Mouse (Mus musculus) midbrain, postnatal 0 days (tissue): ENCODE measurements around the gene Ap4b1. TPM values are rescaled to one million over a fixed set of nuclear protein-coding genes. Genes with fewer than 3 reads are reported as not detected.

Experiments
- ATAC-seq: fragments of 200-750 bp; cut with Nextera tagmentation; 2 replicates; pipeline ENCODE4 v1.8.0; 2017; ENCODE audit warnings: moderate number of reproducible peaks, mild to moderate bottlenecking, moderate TSS enrichment, moderate library complexity; ENCODE audit not compliant: low FRiP score
- DNase-seq: peaks from one replicate; pipeline ENCODE4 v3.0.0-alpha.2; 2015; ENCODE audit warnings: low spot score
- H3K27ac ChIP-seq: fragments of 300-500 bp; sonication (generic); 2 replicates; pipeline ENCODE4 v1.5.1; 2014; ENCODE audit warnings: low read depth, mild to moderate bottlenecking, low read length, mixed read lengths
- H3K27me3 ChIP-seq: fragments of 300-500 bp; sonication (generic); 2 replicates; pipeline ENCODE4 v1.6.1; 2014; ENCODE audit warnings: low read length, control low read depth, mixed read lengths; ENCODE audit not compliant: insufficient read depth
- H3K36me3 ChIP-seq: fragments of 300-500 bp; sonication (generic); 2 replicates; pipeline ENCODE4 v1.6.1; 2014; ENCODE audit warnings: low read length, control low read depth, mixed read lengths; ENCODE audit not compliant: insufficient read depth
- H3K4me1 ChIP-seq: fragments of 300-500 bp; sonication (generic); 2 replicates; pipeline ENCODE4 v1.6.1; 2014; ENCODE audit warnings: mild to moderate bottlenecking, control low read depth, antibody characterized with exemption, low read length, mixed read lengths; ENCODE audit not compliant: insufficient read depth
- H3K4me2 ChIP-seq: fragments of 300-500 bp; sonication (generic); 2 replicates; pipeline ENCODE4 v1.6.1; 2014; ENCODE audit warnings: low read depth, mild to moderate bottlenecking, low read length, mixed read lengths; ENCODE audit not compliant: poor library complexity, severe bottlenecking
- H3K4me3 ChIP-seq: fragments of 300-500 bp; sonication (generic); 2 replicates; pipeline ENCODE4 v1.5.1; 2014; ENCODE audit warnings: low read depth, mild to moderate bottlenecking, low read length, moderate library complexity
- H3K9ac ChIP-seq: fragments of 300-500 bp; sonication (generic); replicated peaks from 2 replicates; pipeline ENCODE4 v1.6.1; 2014; ENCODE audit warnings: mild to moderate bottlenecking, low read length, moderate library complexity, mixed read lengths; ENCODE audit not compliant: poor library complexity, severe bottlenecking
- H3K9me3 ChIP-seq: fragments of 300-500 bp; sonication (generic); 2 replicates; pipeline ENCODE4 v1.6.1; 2016; ENCODE audit warnings: low read length, control low read depth
- CTCF ChIP-seq: IDR thresholded peaks from 2 replicates; pipeline ENCODE4 v1.5.1; 2016; ENCODE audit warnings: antibody characterized with exemption, mild to moderate bottlenecking
- WGBS: fragments of 180-500 bp; shearing (Covaris S2); extraction: QIAGEN DNeasy Blood & Tissue Kit; methylation state at CpG from one replicate; pipeline ENCODE4 v1.1.7; 2014; 5-methylcytosine and 5-hydroxymethylcytosine counted together
- polyA plus RNA-seq: library from polyadenylated mRNA; unstranded; fragments of >200 nt; fragmentation: Nextera tagmentation; extraction: Ambion mirVana; gene quantifications from 2 replicates; pipeline ENCODE4 v1.2.1, GENCODE M21; 2015
- total RNA-seq: library from RNA; depleted of rRNA; stranded (reverse); fragments of >200 nt; gene quantifications from 2 replicates; pipeline ENCODE4 v1.2.3, GENCODE M21; 2014; rRNA removed

Gene Ap4b1
- total RNA-seq (27.9 and 28.2 TPM in 2 replicates), polyA plus RNA-seq (16.2 and 18.2 TPM in 2 replicates)

GRCm38 (mm10) chr3:103808891-103809798 lies at the start of gene Ap4b1, which contains the start of the genes Dclre1b and Gm43064:
Gene Ap4b1 (plus strand): TSS chr3:103809520.
Gene Dclre1b (minus strand): TSS chr3:103809444.
Gene Gm43064 (plus strand): TSS chr3:103809573.
- no peaks in the 10 kb centered on the region for H3K9me3 ChIP-seq
- no peaks in the 10 kb centered on the region for H3K27me3 ChIP-seq
- peak; percentile 98 for ATAC-seq
- TF ChIP-seq CTCF: no peak; the same call in 1 of the 2 replicates
- WGBS: under 1% methylated on average over 63 of the region's 70 CpGs
- peak; percentile 96 for DNase-seq
- H3K27ac ChIP-seq: peak within 1 kb of the TSS; percentile 90
- H3K4me2 ChIP-seq: peak within 1 kb of the TSS; percentile 79
- peak within 1 kb of the TSS; percentile 80 for H3K9ac ChIP-seq
- H3K36me3 ChIP-seq: peaks cover 8% of the 10 kb centered on the region; the same call in 1 of the 2 replicates
- H3K4me1 ChIP-seq: no peaks in the 10 kb centered on the region; the same call in 1 of the 2 replicates
- H3K4me3 ChIP-seq: peak within 1 kb of the TSS; percentile 60

- Histone ChIP-seq H3K4me2 (no peak overlapping the region), H3K4me1 (no peaks in the 10 kb centered on the region), H3K36me3 (peaks cover 19% of the 10 kb centered on the region), H3K27ac (no peak overlapping the region), H3K9ac (no peak overlapping the region), H3K9me3 (no peaks in the 10 kb centered on the region), H3K27me3 (no peaks in the 10 kb centered on the region), H3K4me3 (no peak overlapping the region)
- 57% methylated on average over 3 of the region's 3 CpGs for WGBS
- DNase-seq: no peak
- TF ChIP-seq CTCF: no peak
- ATAC-seq: no peak
Observed at GRCm38 (mm10) chr3:103766789-103767188, 42.5 kb upstream of the Ap4b1 start.

- no peak for ATAC-seq
- no peaks in the 10 kb centered on the region for H3K9me3 ChIP-seq
- peaks cover 6% of the 10 kb centered on the region for H3K36me3 ChIP-seq
- DNase-seq: peak; percentile 49
- 59% methylated on average over 9 of the region's 9 CpGs for WGBS
- no peaks in the 10 kb centered on the region for H3K4me1 ChIP-seq
- no peak overlapping the region for H3K9ac ChIP-seq
- H3K4me2 ChIP-seq: no peak overlapping the region
- H3K4me3 ChIP-seq: no peak overlapping the region
- no peak for TF ChIP-seq CTCF
- H3K27ac ChIP-seq: no peak overlapping the region
- no peaks in the 10 kb centered on the region for H3K27me3 ChIP-seq
Observed at GRCm38 (mm10) chr3:103771531-103772130, 37.7 kb upstream of the Ap4b1 start.

- TF ChIP-seq CTCF: no peak
- WGBS: 77% methylated on average over 4 of the region's 4 CpGs
Observed at GRCm38 (mm10) chr3:103772846-103773245, 36.5 kb upstream of the Ap4b1 start.

GRCm38 (mm10) chr3:103773508-103773907 lies 35.8 kb upstream of the Ap4b1 start:
- Histone ChIP-seq H3K4me3 (no peak overlapping the region), H3K4me1 (no peaks in the 10 kb centered on the region), H3K9me3 (no peaks in the 10 kb centered on the region), H3K36me3 (peaks cover 3% of the 10 kb centered on the region), H3K9ac (no peak overlapping the region), H3K27me3 (no peaks in the 10 kb centered on the region), H3K4me2 (no peak overlapping the region), H3K27ac (no peak overlapping the region)
- ATAC-seq: no peak
- WGBS: 82% methylated on average over 3 of the region's 3 CpGs
- TF ChIP-seq CTCF: no peak
- no peak for DNase-seq

More at GRCm38 (mm10) chr3:103772846-103773245, 36.5 kb upstream of the Ap4b1 start:
- H3K36me3 ChIP-seq: peaks cover 6% of the 10 kb centered on the region
- H3K27me3 ChIP-seq: no peaks in the 10 kb centered on the region
- DNase-seq (no peak), ATAC-seq (no peak)
- no peak overlapping the region for H3K9ac ChIP-seq
- no peak overlapping the region for H3K27ac ChIP-seq
- no peaks in the 10 kb centered on the region for H3K4me1 ChIP-seq
- no peak overlapping the region for H3K4me3 ChIP-seq
- H3K9me3 ChIP-seq: no peaks in the 10 kb centered on the region
- no peak overlapping the region for H3K4me2 ChIP-seq
